9 mouse cellular contexts compared by ENCODE assay signal in genomic region chr2:103390086-103390988, GRCm38 (mm10). TPM values are rescaled to one million over a fixed set of nuclear protein-coding genes. Genes with fewer than 3 reads are reported as not detected.
A peak's percentile ranks its signal among the peaks of the same experiment; 100 is the strongest.
DNase-seq lines count a peak whose midpoint lies in the region.
"Had no signal": no experiment of that assay in that cellular context is flagged by ENCODE, and none has a peak within 500 bp of the region (broad histone marks: within the 10 kb centered on the region; RNA-seq: fewer than 3 reads in every experiment).

No protein-coding gene starts in this region.

- peak; percentile 7 for DNase-seq in thymus, postnatal 4 days
- DNase-seq in thymus, postnatal 14 days, result no peak
- DNase-seq in gastrocnemius, postnatal 14 days, result peak; percentile 26
- peak; percentile 48 to 62 for DNase-seq in left cerebral cortex, postnatal 14 days (ENCODE audit: low spot score in 2 of 2)
- DNase-seq in spleen, adult 12 weeks (ENCODE audit: low spot score), result no peak
- no peak for DNase-seq in urinary bladder, adult 18-20 months (ENCODE audit: low spot score in 2 of 2)
- DNase-seq in heart, adult 11 months, result no peak
- no peak for DNase-seq in spleen, postnatal 10 days (ENCODE audit: low spot score in 2 of 2)

- intact Hi-C loops in gastrocnemius, postnatal 14 days (cut with DNase I; ENCODE audit: low total_unique reads), result no loop called here
- intact Hi-C loops in left cerebral cortex, postnatal 14 days (cut with DNase I), result no loop called here

RNA-seq across cellular contexts. Expression of gene Elf5, which starts 21.2 kb away (rescaled TPM):
- total RNA-seq in gastrocnemius, postnatal 14 days (2021), result not detected
- 1 to 10 TPM in 1 of 2 experiments, under 1 TPM in 1; 0.72 to 1.0 TPM for total RNA-seq in left cerebral cortex, postnatal 14 days (2021)
- total RNA-seq: neutrophil, adult 5-6 weeks had no signal

Comparison
In these comparisons a context has a peak if more than half of its experiments do, and no peak if none do; other contexts are left out.
1. DNase-seq: peak in thymus, postnatal 4 days (single experiment), gastrocnemius, postnatal 14 days (single experiment) and left cerebral cortex, postnatal 14 days (2 of 2); none in thymus, postnatal 14 days (single experiment), spleen, adult 12 weeks (single experiment), urinary bladder, adult 18-20 months (0 of 2), heart, adult 11 months (single experiment) and spleen, postnatal 10 days (0 of 2).